Mouse (Mus musculus): ENCODE measurements around the gene Myh14. TPM values are rescaled to one million over a fixed set of nuclear protein-coding genes. Genes with fewer than 3 reads are reported as not detected.

The Myh14 gene
- polyA plus RNA-seq, 1 experiment from 2014 or later = 2.5 TPM

DNA sequence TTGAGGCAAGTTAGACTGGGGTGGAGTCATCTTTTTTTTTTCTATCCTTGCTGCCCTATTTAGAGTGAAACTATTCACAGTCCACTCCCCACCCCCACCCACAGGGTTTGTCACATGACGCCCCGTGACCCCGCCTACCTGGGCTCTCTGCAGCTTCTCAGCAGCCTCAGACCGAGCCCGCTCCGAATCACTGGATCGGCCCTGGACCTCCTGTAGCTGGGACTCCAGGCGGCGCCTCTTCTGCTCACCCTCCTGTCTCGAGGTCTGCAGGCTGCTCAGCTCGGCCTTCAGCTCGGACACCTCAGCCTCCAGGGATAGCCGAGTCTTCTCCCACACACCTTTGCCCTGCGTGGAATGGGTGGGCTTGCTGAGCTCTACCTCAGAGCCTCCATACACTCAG, 45.8 kb downstream of the Myh14 start:
- Histone ChIP-seq H3K9me3 (replicated peaks; ENCODE audit: low read length) (no peaks in the 10 kb centered on the region), H3K27me3 (ENCODE audit: insufficient read depth, low read length) (no peaks in the 10 kb centered on the region), H3K4me3 (replicated peaks; ENCODE audit: low read depth, low read length) (no peak overlapping the region), H3K9ac (ENCODE audit: low read depth, low read length) (no peak overlapping the region), H3K4me2 (ENCODE audit: low read length) (no peak overlapping the region), H3K27ac (no peak overlapping the region), H3K36me3 (ENCODE audit: insufficient read depth, low read length) (no peaks in the 10 kb centered on the region), H3K4me1 (replicated peaks; ENCODE audit: insufficient read depth, low read length) (no peaks in the 10 kb centered on the region)
- no peak for TF ChIP-seq CTCF (IDR thresholded peaks at IDR 0.05; ENCODE audit: low read depth)
- ATAC-seq (replicated peaks; ENCODE audit: low FRiP score, low read depth) (no peak), DNase-seq (ENCODE audit: low spot score) (no peak)
- WGBS = 70% methylated on average over 14 of the region's 14 CpGs

DNA sequence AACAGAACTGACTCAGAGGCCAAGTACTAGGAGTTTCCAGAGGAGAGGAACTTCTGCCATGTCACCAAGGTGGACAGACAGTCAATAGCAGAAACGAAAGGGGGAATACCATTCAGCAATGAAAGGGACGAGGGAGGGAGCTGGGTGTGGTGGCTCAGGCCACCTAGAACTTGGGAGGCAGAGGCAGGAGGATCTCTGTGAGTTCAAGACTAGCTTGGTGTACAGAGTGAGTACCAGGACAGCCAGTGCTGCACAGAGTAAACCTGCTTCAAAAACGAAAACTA, 46.2 kb downstream of the Myh14 start:
- Histone ChIP-seq H3K4me2 (ENCODE audit: low read length) (no peak overlapping the region), H3K9me3 (replicated peaks; ENCODE audit: low read length) (no peaks in the 10 kb centered on the region), H3K27me3 (ENCODE audit: insufficient read depth, low read length) (no peaks in the 10 kb centered on the region), H3K27ac (no peak overlapping the region), H3K4me1 (replicated peaks; ENCODE audit: insufficient read depth, low read length) (no peaks in the 10 kb centered on the region), H3K36me3 (ENCODE audit: insufficient read depth, low read length) (no peaks in the 10 kb centered on the region), H3K9ac (ENCODE audit: low read depth, low read length) (no peak overlapping the region), H3K4me3 (replicated peaks; ENCODE audit: low read depth, low read length) (no peak overlapping the region)
- WGBS = 73% methylated on average over 3 of the region's 3 CpGs
- no peak for TF ChIP-seq CTCF (IDR thresholded peaks at IDR 0.05; ENCODE audit: low read depth)
- ATAC-seq (replicated peaks; ENCODE audit: low FRiP score, low read depth) = no peak
- no peak for DNase-seq (ENCODE audit: low spot score)

GRCm38 (mm10) chr7:44623714-44624542, 46.7 kb downstream of the Myh14 start:
- H3K9me3 ChIP-seq (replicated peaks; ENCODE audit: low read length) = no peaks in the 10 kb centered on the region
- no peaks in the 10 kb centered on the region for H3K27me3 ChIP-seq (ENCODE audit: insufficient read depth, low read length)
- ATAC-seq (replicated peaks; ENCODE audit: low FRiP score, low read depth) (no peak), DNase-seq (ENCODE audit: low spot score) (peak; percentile 26)
- H3K9ac ChIP-seq (ENCODE audit: low read depth, low read length) = no peak overlapping the region
- 39% methylated on average over 18 of the region's 18 CpGs for WGBS
- no peaks in the 10 kb centered on the region for H3K36me3 ChIP-seq (ENCODE audit: insufficient read depth, low read length)
- H3K4me1 ChIP-seq (replicated peaks; ENCODE audit: insufficient read depth, low read length) = no peaks in the 10 kb centered on the region
- H3K4me3 ChIP-seq (replicated peaks; ENCODE audit: low read depth, low read length) = no peak overlapping the region
- no peak overlapping the region for H3K4me2 ChIP-seq (ENCODE audit: low read length)
- no peak for TF ChIP-seq CTCF (IDR thresholded peaks at IDR 0.05; ENCODE audit: low read depth)
- no peak overlapping the region for H3K27ac ChIP-seq

- H3K9ac ChIP-seq (ENCODE audit: low read depth, low read length) = no peak overlapping the region
- H3K27ac ChIP-seq = no peak overlapping the region
- H3K4me3 ChIP-seq (replicated peaks; ENCODE audit: low read depth, low read length) = no peak overlapping the region
- no peaks in the 10 kb centered on the region for H3K36me3 ChIP-seq (ENCODE audit: insufficient read depth, low read length)
- no peaks in the 10 kb centered on the region for H3K4me1 ChIP-seq (replicated peaks; ENCODE audit: insufficient read depth, low read length)
- DNase-seq (ENCODE audit: low spot score) (no peak), ATAC-seq (replicated peaks; ENCODE audit: low FRiP score, low read depth) (no peak)
- H3K4me2 ChIP-seq (ENCODE audit: low read length) = no peak overlapping the region
- no peaks in the 10 kb centered on the region for H3K9me3 ChIP-seq (replicated peaks; ENCODE audit: low read length)
- 82% methylated on average over 3 of the region's 3 CpGs for WGBS
- 0 out of 2 replicates have a peak, but pooled peaks cover 5% of the 10 kb centered on the region for H3K27me3 ChIP-seq (ENCODE audit: insufficient read depth, low read length)
- peak; percentile 34; the same call in 1 of the 2 replicates for TF ChIP-seq CTCF (IDR thresholded peaks at IDR 0.05; ENCODE audit: low read depth)
Measured at GRCm38 (mm10) chr7:44617059-44617458, 53.6 kb downstream of the Myh14 start.

DNA sequence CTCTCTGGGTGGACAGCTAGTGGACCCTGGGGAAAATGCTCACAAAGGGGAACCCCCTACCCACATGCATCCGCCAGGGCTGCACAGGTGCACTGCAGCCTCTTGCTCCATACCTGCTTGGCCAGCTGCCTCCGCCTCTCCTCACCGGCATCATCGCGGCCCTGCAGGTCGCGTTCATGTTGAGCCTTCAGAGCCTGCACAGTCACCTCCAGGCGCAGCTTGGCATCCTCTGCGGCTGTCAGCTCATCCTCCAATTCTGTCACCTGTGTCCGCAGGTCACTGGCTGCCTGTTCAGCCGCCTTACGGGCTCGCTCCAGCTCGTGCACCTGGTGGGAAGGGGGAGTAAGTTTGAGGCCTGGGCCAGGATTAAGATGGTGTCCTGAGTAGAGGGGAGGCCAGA, 54.7 kb downstream of the Myh14 start:
- WGBS = 83% methylated on average over 14 of the region's 14 CpGs
- H3K36me3 ChIP-seq (ENCODE audit: insufficient read depth, low read length) = no peaks in the 10 kb centered on the region
- no peak overlapping the region for H3K4me2 ChIP-seq (ENCODE audit: low read length)
- H3K9me3 ChIP-seq (replicated peaks; ENCODE audit: low read length) = no peaks in the 10 kb centered on the region
- H3K9ac ChIP-seq (ENCODE audit: low read depth, low read length) = no peak overlapping the region
- ATAC-seq (replicated peaks; ENCODE audit: low FRiP score, low read depth) (no peak), DNase-seq (ENCODE audit: low spot score) (no peak)
- 0 out of 2 replicates have a peak, but pooled peaks cover 5% of the 10 kb centered on the region for H3K27me3 ChIP-seq (ENCODE audit: insufficient read depth, low read length)
- H3K27ac ChIP-seq = no peak overlapping the region
- TF ChIP-seq CTCF (IDR thresholded peaks at IDR 0.05; ENCODE audit: low read depth) = no peak
- no peaks in the 10 kb centered on the region for H3K4me1 ChIP-seq (replicated peaks; ENCODE audit: insufficient read depth, low read length)
- H3K4me3 ChIP-seq (replicated peaks; ENCODE audit: low read depth, low read length) = no peak overlapping the region

DNA sequence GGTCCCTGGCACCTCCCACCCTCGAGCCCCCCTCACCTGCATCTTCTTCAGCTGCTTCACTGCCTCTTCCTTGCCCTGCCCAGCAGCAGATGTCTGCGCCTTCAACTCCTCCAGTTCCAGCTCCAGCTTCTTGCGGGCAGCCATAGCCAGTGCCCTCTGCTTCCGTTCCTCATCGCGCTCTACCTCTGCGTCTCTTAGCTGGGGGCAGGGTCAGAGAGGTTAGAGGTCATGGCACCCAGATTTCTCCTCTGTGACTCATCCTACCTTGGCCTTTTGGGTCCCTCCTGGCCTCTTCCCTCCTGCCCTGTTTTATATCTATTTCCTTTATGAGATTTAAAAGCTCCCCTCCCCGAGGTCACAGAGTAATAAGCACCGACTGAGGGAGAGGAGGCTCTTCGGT, 55.3 kb downstream of the Myh14 start:
- 0 out of 2 replicates have a peak, but pooled peaks cover 5% of the 10 kb centered on the region for H3K27me3 ChIP-seq (ENCODE audit: insufficient read depth, low read length)
- WGBS = 8% methylated on average over 10 of the region's 10 CpGs
- DNase-seq (ENCODE audit: low spot score) = no peak
- ATAC-seq (replicated peaks; ENCODE audit: low FRiP score, low read depth) = no peak
- no peak overlapping the region for H3K4me2 ChIP-seq (ENCODE audit: low read length)
- no peak overlapping the region for H3K9ac ChIP-seq (ENCODE audit: low read depth, low read length)
- no peak for TF ChIP-seq CTCF (IDR thresholded peaks at IDR 0.05; ENCODE audit: low read depth)
- H3K4me3 ChIP-seq (replicated peaks; ENCODE audit: low read depth, low read length) = no peak overlapping the region
- H3K4me1 ChIP-seq (replicated peaks; ENCODE audit: insufficient read depth, low read length) = no peaks in the 10 kb centered on the region
- no peaks in the 10 kb centered on the region for H3K36me3 ChIP-seq (ENCODE audit: insufficient read depth, low read length)
- no peaks in the 10 kb centered on the region for H3K9me3 ChIP-seq (replicated peaks; ENCODE audit: low read length)
- H3K27ac ChIP-seq = no peak overlapping the region
